Mouse (Mus musculus) forebrain, embryonic 16.5 days (tissue): ENCODE data around the gene Afg1l. TPM values are rescaled to one million over a fixed set of nuclear protein-coding genes. Genes with fewer than 3 reads are reported as not detected.
A peak's percentile ranks its signal among the peaks of the same experiment; 100 is the strongest.

Source experiments
- ATAC-seq: fragments of 200-750 bp; cut with Nextera tagmentation; 2 replicates; pipeline ENCODE4 v1.8.0; 2017; ENCODE audit warnings: mild to moderate bottlenecking, moderate library complexity
- H3K27ac ChIP-seq: fragments of 300-500 bp; sonication (generic); 2 replicates; pipeline ENCODE4 v1.5.1; 2014; ENCODE audit warnings: low read length, control low read depth
- H3K27me3 ChIP-seq: fragments of 300-500 bp; sonication (generic); replicated peaks from 2 replicates; pipeline ENCODE4 v1.6.1; 2014; ENCODE audit warnings: low read length; ENCODE audit not compliant: control insufficient read depth, insufficient read depth
- H3K36me3 ChIP-seq: fragments of 300-500 bp; sonication (generic); 2 replicates; pipeline ENCODE4 v1.6.1; 2014; ENCODE audit not compliant: control insufficient read depth, insufficient read depth
- H3K4me1 ChIP-seq: fragments of 300-500 bp; sonication (generic); replicated peaks from 2 replicates; pipeline ENCODE4 v1.6.1; 2014; ENCODE audit warnings: low read length; ENCODE audit not compliant: control insufficient read depth, insufficient read depth
- H3K4me2 ChIP-seq: fragments of 300-500 bp; sonication (generic); 2 replicates; pipeline ENCODE4 v1.6.1; 2014; ENCODE audit warnings: mild to moderate bottlenecking, low read length, control low read depth
- H3K4me3 ChIP-seq: fragments of 300-500 bp; sonication (generic); replicated peaks from 2 replicates; pipeline ENCODE4 v1.5.1; 2014; ENCODE audit warnings: mild to moderate bottlenecking, low read length, control low read depth
- H3K9ac ChIP-seq: fragments of 300-500 bp; sonication (generic); replicated peaks from 2 replicates; pipeline ENCODE4 v1.6.1; 2014; ENCODE audit warnings: low read depth, low read length, control low read depth
- H3K9me3 ChIP-seq: fragments of 300-500 bp; sonication (generic); 2 replicates; pipeline ENCODE4 v1.6.1; 2016; ENCODE audit warnings: low read length; ENCODE audit not compliant: control insufficient read depth
- WGBS: fragments of 180-500 bp; shearing (Covaris S2); extraction: QIAGEN DNeasy Blood & Tissue Kit; methylation state at CpG from one replicate; pipeline ENCODE4 v1.1.7; 2014; 5-methylcytosine and 5-hydroxymethylcytosine counted together
- polyA plus RNA-seq: library from polyadenylated mRNA; unstranded; fragments of >200 nt; fragmentation: Nextera tagmentation; extraction: Ambion mirVana; gene quantifications from 2 replicates; pipeline ENCODE4 v1.2.1, GENCODE M21; 2015

The Afg1l gene
- 6.9 and 7.2 TPM in 2 replicates for polyA plus RNA-seq

- Histone ChIP-seq H3K36me3 (no peaks in the 10 kb centered on the region), H3K4me2 (peak within 1 kb of the TSS; percentile 93), H3K9me3 (no peaks in the 10 kb centered on the region), H3K27ac (peak within 1 kb of the TSS; percentile 84), H3K27me3 (no peaks in the 10 kb centered on the region), H3K4me1 (peaks cover 6% of the 10 kb centered on the region), H3K4me3 (peak within 1 kb of the TSS; percentile 78), H3K9ac (peak within 1 kb of the TSS; percentile 87)
- under 1% methylated on average over 29 of the region's 29 CpGs for WGBS
- peak; percentile 95 for ATAC-seq
Measured at GRCm38 (mm10) chr10:42478341-42478720, at the start of gene Afg1l. Afg1l (minus strand) TSS chr10:42478565.

GRCm38 (mm10) chr10:42525682-42526081, 47.3 kb upstream of the Afg1l start:
- H3K4me1 ChIP-seq: peaks cover 5% of the 10 kb centered on the region
- H3K9ac ChIP-seq: no peak overlapping the region
- H3K4me3 ChIP-seq: no peak overlapping the region
- 96% methylated on average over 3 of the region's 3 CpGs for WGBS
- ATAC-seq: no peak
- H3K27me3 ChIP-seq: no peaks in the 10 kb centered on the region
- H3K36me3 ChIP-seq: peaks cover 5% of the 10 kb centered on the region; the same call in 1 of the 2 replicates
- H3K4me2 ChIP-seq: no peak overlapping the region
- H3K27ac ChIP-seq: no peak overlapping the region
- no peaks in the 10 kb centered on the region for H3K9me3 ChIP-seq

- Histone ChIP-seq H3K9me3 (no peaks in the 10 kb centered on the region), H3K4me1 (peaks cover 5% of the 10 kb centered on the region), H3K9ac (no peak overlapping the region), H3K36me3 (peaks cover 5% of the 10 kb centered on the region; the same call in 1 of the 2 replicates), H3K4me3 (no peak overlapping the region), H3K27ac (no peak overlapping the region), H3K4me2 (no peak overlapping the region), H3K27me3 (no peaks in the 10 kb centered on the region)
- no peak for ATAC-seq
- WGBS: 28% methylated on average over 11 of the region's 11 CpGs
Measured at GRCm38 (mm10) chr10:42523556-42524162, 45.3 kb upstream of the Afg1l start.

- Histone ChIP-seq H3K4me1 (peaks cover 5% of the 10 kb centered on the region), H3K9ac (no peak overlapping the region), H3K4me3 (no peak overlapping the region), H3K27me3 (no peaks in the 10 kb centered on the region), H3K9me3 (no peaks in the 10 kb centered on the region), H3K4me2 (no peak overlapping the region), H3K36me3 (peaks cover 5% of the 10 kb centered on the region; the same call in 1 of the 2 replicates), H3K27ac (no peak overlapping the region)
- 13% methylated on average over 2 of the region's 2 CpGs for WGBS
- ATAC-seq: no peak
Measured at GRCm38 (mm10) chr10:42522912-42523311, 44.5 kb upstream of the Afg1l start.

GRCm38 (mm10) chr10:42521315-42521981, 43.1 kb upstream of the Afg1l start:
- no peaks in the 10 kb centered on the region for H3K27me3 ChIP-seq
- H3K4me3 ChIP-seq: no peak overlapping the region
- 63% methylated on average over 5 of the region's 5 CpGs for WGBS
- no peaks in the 10 kb centered on the region for H3K9me3 ChIP-seq
- H3K4me2 ChIP-seq: no peak overlapping the region
- H3K27ac ChIP-seq: no peak overlapping the region
- peaks cover 5% of the 10 kb centered on the region for H3K4me1 ChIP-seq
- no peak for ATAC-seq
- no peak overlapping the region for H3K9ac ChIP-seq
- H3K36me3 ChIP-seq: peaks cover 5% of the 10 kb centered on the region; the same call in 1 of the 2 replicates

- Histone ChIP-seq H3K36me3 (no peaks in the 10 kb centered on the region), H3K9me3 (no peaks in the 10 kb centered on the region), H3K27me3 (no peaks in the 10 kb centered on the region), H3K4me3 (no peak overlapping the region), H3K4me2 (no peak overlapping the region), H3K4me1 (peaks cover 5% of the 10 kb centered on the region), H3K9ac (no peak overlapping the region), H3K27ac (no peak overlapping the region)
- 86% methylated on average over 8 of the region's 8 CpGs for WGBS
- no peak for ATAC-seq
Measured at GRCm38 (mm10) chr10:42518363-42518762, 40.0 kb upstream of the Afg1l start.

DNA sequence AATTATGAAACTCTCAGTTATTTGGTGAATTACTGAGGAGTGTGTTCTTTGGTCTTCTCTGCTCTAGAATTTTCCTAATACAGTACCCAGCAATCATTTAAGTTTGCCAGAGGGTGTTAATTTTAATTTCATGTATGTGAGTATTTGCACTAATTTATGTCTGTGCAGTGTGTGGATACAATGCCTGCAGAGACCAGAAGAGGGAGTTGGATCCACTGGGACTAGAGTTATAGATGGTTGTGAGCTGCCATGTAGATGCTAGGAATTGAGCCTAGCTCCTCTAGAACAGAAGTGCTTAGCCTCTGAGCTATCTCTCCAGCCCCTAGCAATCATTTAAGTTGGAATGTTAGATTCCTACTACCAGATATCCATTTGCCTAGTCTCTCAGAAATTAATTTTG, 35.8 kb upstream of the Afg1l start:
- no peak overlapping the region for H3K9ac ChIP-seq
- H3K27ac ChIP-seq: no peak overlapping the region
- no peak for ATAC-seq
- H3K4me3 ChIP-seq: no peak overlapping the region
- H3K27me3 ChIP-seq: no peaks in the 10 kb centered on the region
- H3K4me2 ChIP-seq: no peak overlapping the region
- 0 out of 2 replicates have a peak, but pooled peaks cover 2% of the 10 kb centered on the region for H3K36me3 ChIP-seq
- H3K4me1 ChIP-seq: no peaks in the 10 kb centered on the region
- H3K9me3 ChIP-seq: no peaks in the 10 kb centered on the region

DNA sequence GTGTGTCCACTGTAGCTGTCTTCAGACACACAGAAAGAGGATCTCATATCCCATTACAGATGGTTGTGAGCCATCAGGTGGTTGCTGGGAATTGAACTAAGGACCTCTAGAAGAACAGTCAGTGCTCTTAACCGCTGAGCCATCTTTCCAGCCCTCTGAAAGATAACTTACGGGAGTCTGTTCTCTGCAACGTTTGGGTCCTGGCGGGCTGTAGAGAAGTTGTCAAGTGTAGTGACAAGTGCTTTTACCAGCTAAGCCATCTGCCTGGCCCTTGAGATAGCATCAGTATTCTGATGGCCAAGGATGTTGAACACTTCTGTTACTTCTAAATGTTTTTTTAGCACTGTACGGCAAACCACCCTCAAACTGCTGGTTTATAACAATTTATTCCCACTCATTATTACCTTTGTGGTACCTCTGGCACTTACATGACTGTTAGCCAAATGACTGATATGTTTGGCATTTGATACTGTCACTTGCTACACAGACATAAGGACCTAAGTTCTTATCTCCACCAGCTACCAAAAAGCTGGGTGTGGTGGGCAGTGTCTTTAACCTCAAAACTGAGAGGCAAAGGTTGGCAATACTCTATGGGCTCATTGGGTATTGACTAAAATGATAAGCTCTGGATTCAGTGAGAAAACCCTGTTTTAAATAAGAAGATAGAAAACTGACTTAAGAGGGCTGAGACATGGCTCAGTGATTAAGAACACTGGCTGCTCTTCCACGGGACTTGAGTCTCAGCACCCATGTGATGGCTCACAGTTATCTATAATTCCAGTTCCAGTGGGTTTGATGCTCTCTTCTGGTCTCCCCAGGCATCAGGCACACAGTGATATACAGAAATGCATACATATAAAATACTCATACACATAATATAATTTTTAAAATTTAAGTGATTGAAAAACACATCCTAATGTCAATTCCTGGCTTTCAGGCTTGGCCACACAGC, 33.1 kb upstream of the Afg1l start:
- Histone ChIP-seq H3K9me3 (no peaks in the 10 kb centered on the region), H3K27ac (no peak overlapping the region), H3K4me3 (no peak overlapping the region), H3K27me3 (no peaks in the 10 kb centered on the region), H3K9ac (no peak overlapping the region), H3K36me3 (0 out of 2 replicates have a peak, but pooled peaks cover 7% of the 10 kb centered on the region), H3K4me2 (no peak overlapping the region), H3K4me1 (0 out of 2 replicates have a peak, but pooled peaks cover 3% of the 10 kb centered on the region)
- ATAC-seq: no peak
- 94% methylated on average over 6 of the region's 6 CpGs for WGBS

DNA sequence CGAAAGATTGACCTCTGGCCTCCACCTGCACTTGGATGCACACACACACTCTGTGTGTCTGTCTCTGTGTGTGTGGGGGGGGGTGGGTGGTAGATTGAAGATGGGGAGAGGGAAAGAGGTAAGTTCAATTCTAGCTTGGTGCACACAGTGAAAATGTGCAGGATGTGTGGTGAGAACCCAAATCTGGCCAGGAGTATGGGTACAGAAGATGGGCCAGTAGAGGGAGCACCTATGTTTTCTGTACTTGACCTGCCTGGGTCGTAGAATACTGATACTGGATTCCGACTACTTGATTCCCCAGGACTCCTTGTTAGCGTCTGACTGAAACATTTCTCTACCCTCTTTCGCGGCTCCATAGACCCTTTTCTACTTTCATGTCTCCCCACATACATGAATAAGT, 31.8 kb upstream of the Afg1l start:
- no peak overlapping the region for H3K4me3 ChIP-seq
- H3K9ac ChIP-seq: no peak overlapping the region
- H3K36me3 ChIP-seq: 0 out of 2 replicates have a peak, but pooled peaks cover 7% of the 10 kb centered on the region
- WGBS: 86% methylated on average over 6 of the region's 6 CpGs
- no peak for ATAC-seq
- no peak overlapping the region for H3K27ac ChIP-seq
- no peaks in the 10 kb centered on the region for H3K9me3 ChIP-seq
- H3K27me3 ChIP-seq: no peaks in the 10 kb centered on the region
- H3K4me1 ChIP-seq: 0 out of 2 replicates have a peak, but pooled peaks cover 5% of the 10 kb centered on the region
- H3K4me2 ChIP-seq: no peak overlapping the region
